Mouse (Mus musculus) heart, postnatal 0 days (tissue): ENCODE measurements around the gene Nedd8. TPM values are rescaled to one million over a fixed set of nuclear protein-coding genes. Genes with fewer than 3 reads are reported as not detected.
A peak's percentile ranks its signal among the peaks of the same experiment; 100 is the strongest.

Experiments
- ATAC-seq: fragments of 200-750 bp; cut with Nextera tagmentation; 2 replicates; pipeline ENCODE4 v1.8.0; 2017; ENCODE audit warnings: low read depth, moderate number of reproducible peaks, moderate library complexity; ENCODE audit not compliant: insufficient read depth
- DNase-seq: peaks from one replicate; pipeline ENCODE4 v3.0.0-alpha.2; 2016; ENCODE audit warnings: low spot score
- H3K27ac ChIP-seq: fragments of 300-500 bp; sonication (generic); 2 replicates; pipeline ENCODE4 v1.5.1; 2014; ENCODE audit warnings: low read depth, mild to moderate bottlenecking
- H3K27me3 ChIP-seq: fragments of 300-500 bp; sonication (generic); 2 replicates; pipeline ENCODE4 v1.6.1; 2014; ENCODE audit warnings: low read length, mixed read lengths; ENCODE audit not compliant: control insufficient read depth, insufficient read depth
- H3K36me3 ChIP-seq: fragments of 300-500 bp; sonication (generic); replicated peaks from 2 replicates; pipeline ENCODE4 v1.6.1; 2014; ENCODE audit warnings: low read length, mixed read lengths; ENCODE audit not compliant: control insufficient read depth, insufficient read depth
- H3K4me1 ChIP-seq: fragments of 300-500 bp; sonication (generic); 2 replicates; pipeline ENCODE4 v1.6.1; 2014; ENCODE audit warnings: antibody characterized with exemption; ENCODE audit not compliant: control insufficient read depth, insufficient read depth
- H3K4me2 ChIP-seq: fragments of 300-500 bp; sonication (generic); 2 replicates; pipeline ENCODE4 v1.6.1; 2014; ENCODE audit warnings: low read depth, mild to moderate bottlenecking, low read length, moderate library complexity
- H3K4me3 ChIP-seq: fragments of 300-500 bp; sonication (generic); 2 replicates; pipeline ENCODE4 v1.5.1; 2014; ENCODE audit warnings: low read depth, low read length
- H3K9ac ChIP-seq: fragments of 300-500 bp; sonication (generic); replicated peaks from 2 replicates; pipeline ENCODE4 v1.6.1; 2014; ENCODE audit warnings: low read depth, low read length, mixed read lengths
- H3K9me3 ChIP-seq: fragments of 300-500 bp; sonication (generic); replicated peaks from 2 replicates; pipeline ENCODE4 v1.6.1; 2016; ENCODE audit warnings: low read length; ENCODE audit not compliant: control insufficient read depth
- CTCF ChIP-seq: IDR thresholded peaks from 2 replicates; pipeline ENCODE4 v1.5.1; 2016; ENCODE audit warnings: antibody characterized with exemption, control low read depth, low read depth
- EP300 ChIP-seq: IDR thresholded peaks from 2 replicates; pipeline ENCODE4 v1.6.1; 2016; ENCODE audit warnings: antibody characterized with exemption, low read depth
- WGBS: fragments of 180-500 bp; shearing (Covaris S2); extraction: QIAGEN DNeasy Blood & Tissue Kit; methylation state at CpG from one replicate; pipeline ENCODE4 v1.1.7; 2014; 5-methylcytosine and 5-hydroxymethylcytosine counted together
- polyA plus RNA-seq: library from polyadenylated mRNA; unstranded; fragments of >200 nt; fragmentation: Nextera tagmentation; extraction: Ambion mirVana; gene quantifications from 2 replicates; pipeline ENCODE4 v1.2.1, GENCODE M21; 2015
- total RNA-seq: library from RNA; depleted of rRNA; stranded (reverse); fragments of >200 nt; gene quantifications from 2 replicates; pipeline ENCODE4 v1.2.3, GENCODE M21; 2014; ENCODE audit warnings: low replicate concordance

Gene Nedd8
- total and polyA plus RNA-seq, 2 experiments from 2014 or later, result 137 to 460 TPM

DNA sequence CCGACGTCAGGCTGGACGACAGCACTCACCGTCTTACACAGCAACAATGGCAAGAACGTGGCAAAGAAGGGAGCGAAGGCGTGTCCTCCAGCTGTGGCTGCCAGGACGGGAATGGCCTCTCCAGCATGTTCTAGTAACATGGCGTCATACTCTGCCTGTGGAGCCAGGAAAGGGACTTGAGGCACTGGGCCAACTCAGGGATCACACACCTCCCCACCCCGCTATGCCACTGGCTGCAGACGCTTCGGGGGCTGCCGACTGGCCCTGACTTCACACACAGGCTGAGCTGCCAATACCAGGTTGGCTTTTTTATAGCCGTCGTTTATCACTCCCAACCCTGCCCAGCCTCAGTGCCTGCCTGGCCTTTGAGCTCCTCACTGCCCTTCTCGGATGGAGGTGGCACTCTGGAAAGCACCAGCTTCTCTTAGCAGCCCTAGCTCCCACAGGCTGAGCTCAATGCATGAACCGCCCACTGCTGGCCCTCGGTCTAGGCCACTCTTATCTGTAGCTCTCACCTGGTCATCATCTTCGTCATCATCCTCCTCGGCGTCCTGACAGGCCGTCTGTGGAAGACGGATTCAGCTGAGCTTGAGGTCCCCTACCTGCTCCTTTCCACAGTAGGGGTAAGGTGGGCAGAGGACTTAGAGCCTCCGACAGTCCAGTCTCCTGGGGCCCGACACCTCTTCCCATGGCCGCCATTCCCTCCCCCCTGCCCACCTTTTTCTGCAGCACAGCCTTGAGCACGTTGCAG is 43.7 kb downstream of the Nedd8 start:
- Histone ChIP-seq H3K4me1 (no peaks in the 10 kb centered on the region), H3K4me2 (no peak overlapping the region), H3K27ac (no peak overlapping the region), H3K27me3 (no peaks in the 10 kb centered on the region), H3K9ac (no peak overlapping the region), H3K36me3 (peaks cover 85% of the 10 kb centered on the region), H3K4me3 (no peak overlapping the region), H3K9me3 (no peaks in the 10 kb centered on the region)
- 79% methylated on average over 27 of the region's 27 CpGs for WGBS
- no peak for DNase-seq
- ATAC-seq, result 0 out of 2 replicates have a peak, but pooled peaks have one; percentile 26
- TF ChIP-seq CTCF (no peak), EP300 (no peak)

- Histone ChIP-seq H3K9me3 (no peaks in the 10 kb centered on the region), H3K27ac (no peak overlapping the region), H3K36me3 (no peaks in the 10 kb centered on the region), H3K4me1 (no peaks in the 10 kb centered on the region; the same call in 1 of the 2 replicates), H3K4me3 (no peak overlapping the region), H3K27me3 (no peaks in the 10 kb centered on the region), H3K4me2 (peak overlapping the region; percentile 48), H3K9ac (no peak overlapping the region)
- no peak for TF ChIP-seq EP300
- TF ChIP-seq CTCF, result no peak
- ATAC-seq, result no peak
- WGBS, result 38% methylated on average over 22 of the region's 22 CpGs
- no peak for DNase-seq
Observed at GRCm38 (mm10) chr14:55618486-55619195, 53.3 kb downstream of the Nedd8 start.

GRCm38 (mm10) chr14:55617822-55618221 is 54.1 kb downstream of the Nedd8 start, which contains the start of gene Rec8:
Rec8 (plus strand) TSS chr14:55618037.
- no peak within 1 kb of the TSS for H3K9ac ChIP-seq
- peak within 1 kb of the TSS; percentile 14; the same call in 1 of the 2 replicates for H3K4me3 ChIP-seq
- DNase-seq (peak; percentile 76), ATAC-seq (peak; percentile 88)
- TF ChIP-seq EP300, result no peak
- TF ChIP-seq CTCF, result peak; percentile 43
- WGBS, result 13% methylated on average over 21 of the region's 21 CpGs
- no peaks in the 10 kb centered on the region for H3K9me3 ChIP-seq
- H3K27ac ChIP-seq, result no peak within 1 kb of the TSS
- H3K36me3 ChIP-seq, result no peaks in the 10 kb centered on the region
- no peaks in the 10 kb centered on the region for H3K27me3 ChIP-seq
- peak within 1 kb of the TSS; percentile 48 for H3K4me2 ChIP-seq
- H3K4me1 ChIP-seq, result no peaks in the 10 kb centered on the region; the same call in 1 of the 2 replicates

DNA sequence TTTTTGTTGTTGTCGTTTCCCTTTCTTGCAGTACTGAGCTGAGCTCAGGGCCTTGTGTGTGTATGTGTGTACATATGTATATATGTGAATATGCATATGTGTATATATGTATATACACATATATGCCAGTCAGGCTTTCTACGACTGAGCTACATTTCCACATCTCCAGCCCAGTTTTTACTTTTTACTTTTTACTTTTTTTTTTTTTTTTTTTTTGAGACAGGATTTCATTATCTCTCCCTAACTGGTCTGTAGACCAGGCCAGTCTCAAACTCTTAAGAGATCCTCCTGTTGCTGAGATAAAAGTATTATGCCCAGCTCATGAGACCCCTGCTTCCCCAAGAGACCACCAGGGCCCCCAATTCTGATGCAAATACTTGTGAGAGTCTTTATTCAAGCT is 55.1 kb downstream of the Nedd8 start:
- H3K27ac ChIP-seq, result no peak overlapping the region

DNA sequence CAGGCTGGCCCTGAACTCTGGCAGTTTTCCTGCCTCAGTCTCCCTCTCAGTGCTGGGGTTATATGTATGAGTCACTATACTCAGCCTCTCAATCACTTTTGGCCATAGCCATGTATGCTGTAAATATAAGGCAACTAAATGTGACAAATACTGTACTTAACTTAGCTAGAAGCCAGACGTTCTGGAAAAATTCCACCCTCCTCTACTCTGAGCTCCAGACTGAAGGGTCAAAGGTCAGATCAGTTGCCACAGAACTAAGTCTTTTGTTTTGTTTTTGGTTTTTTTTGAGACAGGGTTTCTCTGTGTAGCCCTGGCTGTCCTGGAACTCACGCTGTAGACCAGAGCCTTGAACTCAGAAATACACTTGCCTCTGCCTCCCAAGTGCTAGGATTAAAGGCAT is 56.0 kb downstream of the Nedd8 start:
- 49% methylated on average over 2 of the region's 2 CpGs for WGBS
- TF ChIP-seq EP300 (no peak), CTCF (no peak)
- Histone ChIP-seq H3K36me3 (peaks cover 1% of the 10 kb centered on the region; the same call in 1 of the 2 replicates), H3K4me3 (no peak overlapping the region), H3K27me3 (no peaks in the 10 kb centered on the region), H3K9me3 (no peaks in the 10 kb centered on the region), H3K27ac (no peak overlapping the region), H3K4me1 (no peaks in the 10 kb centered on the region; the same call in 1 of the 2 replicates), H3K4me2 (no peak overlapping the region), H3K9ac (no peak overlapping the region)
- DNase-seq (no peak), ATAC-seq (no peak)

More for the DNA sequence above, 55.1 kb downstream of the Nedd8 start:
- Histone ChIP-seq H3K9ac (no peak overlapping the region), H3K4me1 (no peaks in the 10 kb centered on the region; the same call in 1 of the 2 replicates), H3K9me3 (no peaks in the 10 kb centered on the region), H3K27me3 (no peaks in the 10 kb centered on the region), H3K4me3 (no peak overlapping the region), H3K4me2 (no peak overlapping the region), H3K36me3 (no peaks in the 10 kb centered on the region)
- ATAC-seq (no peak), DNase-seq (no peak)
- WGBS, result 76% methylated on average over 2 of the region's 2 CpGs
- TF ChIP-seq CTCF (no peak), EP300 (no peak)
